Mouse (Mus musculus) 3134 (cell line): Measurements from ENCODE around the gene Zdhhc4.
A peak's percentile ranks its signal among the peaks of the same experiment; 100 is the strongest.

Experiments
- DNase-seq: peaks from one replicate; pipeline ENCODE4 v3.0.0-alpha.2; 2011; ENCODE audit warnings: low spot score; ENCODE audit not compliant: insufficient read length; ENCODE audit errors: extremely low read depth

Gene Zdhhc4

GRCm38 (mm10) chr5:143287774-143288328, 41.2 kb downstream of the Zdhhc4 start:
- DNase-seq: no peak

- DNase-seq: no peak
Measured at GRCm38 (mm10) chr5:143284762-143285161, 44.3 kb downstream of the Zdhhc4 start.

- DNase-seq: no peak
Measured at GRCm38 (mm10) chr5:143279247-143279646, 49.8 kb downstream of the Zdhhc4 start.

GRCm38 (mm10) chr5:143275761-143276160, 53.3 kb downstream of the Zdhhc4 start:
- no peak for DNase-seq

GRCm38 (mm10) chr5:143272540-143273330, 56.3 kb downstream of the Zdhhc4 start:
- DNase-seq: peak; percentile 30

GRCm38 (mm10) chr5:143272108-143272507, 56.9 kb downstream of the Zdhhc4 start:
- DNase-seq: no peak

GRCm38 (mm10) chr5:143271642-143272041, 57.4 kb downstream of the Zdhhc4 start:
- peak; percentile 78 for DNase-seq

GRCm38 (mm10) chr5:143270151-143270519, 58.9 kb downstream of the Zdhhc4 start:
- no peak for DNase-seq

- DNase-seq: peak; percentile 79
Measured at GRCm38 (mm10) chr5:143269363-143270150, 59.5 kb downstream of the Zdhhc4 start, which contains the start of gene Zfp316. Zfp316 (minus strand) TSS chr5:143270022.

GRCm38 (mm10) chr5:143268985-143269362, 60.1 kb downstream of the Zdhhc4 start:
- no peak for DNase-seq

GRCm38 (mm10) chr5:143266794-143267193, 62.3 kb downstream of the Zdhhc4 start:
- DNase-seq: no peak
